Mouse (Mus musculus) limb, embryonic 11.5 days (tissue): ENCODE results near the gene Fry. TPM values are rescaled to one million over a fixed set of nuclear protein-coding genes. Genes with fewer than 3 reads are reported as not detected.

Experiments
- ATAC-seq: fragments of 200-750 bp; cut with Nextera tagmentation; 2 replicates; pipeline ENCODE4 v1.8.0; 2017; ENCODE audit warnings: low read depth; ENCODE audit not compliant: insufficient number of reproducible peaks, low FRiP score, low TSS enrichment
- DNase-seq: peaks from one replicate; pipeline ENCODE4 v3.0.0-alpha.2; 2015; ENCODE audit warnings: low spot score
- H3K27ac ChIP-seq: fragments of 300-500 bp; sonication (generic); replicated peaks from 2 replicates; pipeline ENCODE4 v1.5.1; 2014; ENCODE audit warnings: low read depth, mild to moderate bottlenecking, low read length
- H3K27me3 ChIP-seq: fragments of 300-500 bp; sonication (generic); 2 replicates; pipeline ENCODE4 v1.6.1; 2014; ENCODE audit warnings: mild to moderate bottlenecking, low read length, mixed read lengths; ENCODE audit not compliant: control insufficient read depth, insufficient read depth
- H3K36me3 ChIP-seq: fragments of 300-500 bp; sonication (generic); 2 replicates; pipeline ENCODE4 v1.6.1; 2014; ENCODE audit warnings: mild to moderate bottlenecking, low read length, moderate library complexity, mixed read lengths; ENCODE audit not compliant: control insufficient read depth, insufficient read depth
- H3K4me1 ChIP-seq: fragments of 300-500 bp; sonication (generic); 2 replicates; pipeline ENCODE4 v1.6.1; 2014; ENCODE audit warnings: low read length, mixed read lengths; ENCODE audit not compliant: control insufficient read depth, insufficient read depth
- H3K4me2 ChIP-seq: fragments of 300-500 bp; sonication (generic); 2 replicates; pipeline ENCODE4 v1.6.1; 2014; ENCODE audit warnings: low read depth, mild to moderate bottlenecking, moderate library complexity; ENCODE audit not compliant: severe bottlenecking
- H3K4me3 ChIP-seq: fragments of 300-500 bp; sonication (generic); 2 replicates; pipeline ENCODE4 v1.5.1; 2014; ENCODE audit warnings: low read depth, low read length
- H3K9ac ChIP-seq: fragments of 300-500 bp; sonication (generic); 2 replicates; pipeline ENCODE4 v1.6.1; 2014; ENCODE audit warnings: mild to moderate bottlenecking, low read length
- H3K9me3 ChIP-seq: fragments of 300-500 bp; sonication (generic); 2 replicates; pipeline ENCODE4 v1.6.1; 2016; ENCODE audit warnings: low read length; ENCODE audit not compliant: control insufficient read depth
- whole genome bisulfite sequencing: fragments of 180-500 bp; shearing (Covaris S2); extraction: QIAGEN DNeasy Blood & Tissue Kit; methylation state at CpG from one replicate; pipeline ENCODE4 v1.1.7; 2014; 5-methylcytosine and 5-hydroxymethylcytosine counted together
- polyA plus RNA-seq: library from polyadenylated mRNA; unstranded; fragments of >200 nt; fragmentation: Nextera tagmentation; extraction: Ambion mirVana; gene quantifications from 2 replicates; pipeline ENCODE4 v1.2.1, GENCODE M21; 2014

Gene Fry
- polyA plus RNA-seq, 1 experiment from 2014 or later, result 5.2 TPM

DNA sequence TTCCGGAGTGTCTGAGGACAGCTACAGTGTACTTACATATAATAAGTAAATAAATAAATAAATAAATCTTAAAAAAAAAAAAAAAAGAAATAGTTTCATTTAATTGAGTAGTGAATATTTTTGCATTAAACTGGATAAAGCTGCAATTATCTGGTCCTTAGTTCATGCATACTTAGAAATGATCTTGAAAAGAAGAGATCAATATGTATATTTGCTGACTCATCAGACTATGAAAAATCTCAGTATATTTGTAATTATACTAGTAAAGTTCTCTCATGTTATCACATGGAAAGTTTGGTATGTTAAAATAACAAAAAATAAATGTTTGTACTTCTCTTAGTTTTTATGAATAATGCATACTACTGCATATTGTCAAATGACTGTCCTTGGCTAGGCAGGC is 229.9 kb downstream of the Fry start:
- DNase-seq (no peak), ATAC-seq (no peak)
- no peaks in the 10 kb centered on the region for H3K4me1 ChIP-seq
- H3K9ac ChIP-seq, result no peak overlapping the region
- no peak overlapping the region for H3K4me3 ChIP-seq
- no peak overlapping the region for H3K4me2 ChIP-seq
- no peaks in the 10 kb centered on the region for H3K27me3 ChIP-seq
- no CpG with 5 or more reads among the region's 1 CpGs for WGBS
- no peaks in the 10 kb centered on the region for H3K36me3 ChIP-seq
- no peaks in the 10 kb centered on the region; the same call in 1 of the 2 replicates for H3K9me3 ChIP-seq
- no peak overlapping the region for H3K27ac ChIP-seq

DNA sequence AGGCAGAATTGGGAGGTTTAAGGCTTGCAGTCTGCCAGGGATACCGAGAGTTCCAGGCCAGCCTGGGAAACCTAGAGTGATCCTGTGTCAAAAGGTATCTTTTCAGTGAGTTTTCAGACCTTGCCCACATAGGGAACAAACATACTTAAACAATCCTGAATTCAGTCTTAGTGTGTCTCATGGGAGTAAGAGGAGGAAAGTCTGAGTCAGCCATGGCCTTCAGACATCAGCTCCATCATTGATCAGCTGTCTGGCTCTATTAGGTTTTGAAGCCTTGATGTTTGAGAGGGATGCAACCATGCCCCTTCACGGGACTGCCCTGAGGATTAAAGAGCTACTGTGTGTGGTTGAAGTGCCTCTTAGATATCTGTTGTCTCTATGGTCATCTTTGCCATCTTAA is 232.7 kb downstream of the Fry start:
- ATAC-seq (no peak), DNase-seq (no peak)
- H3K9me3 ChIP-seq, result no peaks in the 10 kb centered on the region; the same call in 1 of the 2 replicates
- H3K4me1 ChIP-seq, result no peaks in the 10 kb centered on the region
- H3K27me3 ChIP-seq, result no peaks in the 10 kb centered on the region
- H3K36me3 ChIP-seq, result no peaks in the 10 kb centered on the region
- no peak overlapping the region for H3K27ac ChIP-seq
- no peak overlapping the region for H3K4me2 ChIP-seq
- no peak overlapping the region for H3K4me3 ChIP-seq
- H3K9ac ChIP-seq, result no peak overlapping the region
- 86% methylated on average over 2 of the region's 2 CpGs for WGBS

DNA sequence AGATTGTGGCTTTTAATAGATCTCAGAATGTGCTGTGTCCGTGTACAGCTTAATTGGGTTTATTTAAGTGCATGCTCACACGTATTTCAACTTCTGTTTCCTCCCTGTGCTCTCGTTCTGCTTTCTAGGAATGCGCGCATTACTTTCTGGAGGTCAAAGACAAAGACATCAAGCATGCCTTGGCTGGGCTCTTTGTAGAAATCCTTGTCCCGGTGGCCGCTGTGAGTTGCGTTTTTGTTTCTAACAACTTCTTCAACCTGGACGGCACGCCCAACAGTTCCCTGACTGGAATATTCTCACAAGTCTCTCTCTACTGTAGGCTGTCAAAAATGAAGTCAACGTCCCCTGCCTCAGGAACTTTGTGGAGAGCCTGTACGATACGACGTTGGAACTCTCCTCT is 240.2 kb downstream of the Fry start:
- Histone ChIP-seq H3K4me1 (no peaks in the 10 kb centered on the region), H3K9ac (no peak overlapping the region), H3K9me3 (no peaks in the 10 kb centered on the region), H3K4me2 (no peak overlapping the region), H3K36me3 (no peaks in the 10 kb centered on the region), H3K4me3 (no peak overlapping the region), H3K27ac (no peak overlapping the region), H3K27me3 (no peaks in the 10 kb centered on the region)
- ATAC-seq, result no peak
- WGBS, result 90% methylated on average over 14 of the region's 14 CpGs
- no peak for DNase-seq

DNA sequence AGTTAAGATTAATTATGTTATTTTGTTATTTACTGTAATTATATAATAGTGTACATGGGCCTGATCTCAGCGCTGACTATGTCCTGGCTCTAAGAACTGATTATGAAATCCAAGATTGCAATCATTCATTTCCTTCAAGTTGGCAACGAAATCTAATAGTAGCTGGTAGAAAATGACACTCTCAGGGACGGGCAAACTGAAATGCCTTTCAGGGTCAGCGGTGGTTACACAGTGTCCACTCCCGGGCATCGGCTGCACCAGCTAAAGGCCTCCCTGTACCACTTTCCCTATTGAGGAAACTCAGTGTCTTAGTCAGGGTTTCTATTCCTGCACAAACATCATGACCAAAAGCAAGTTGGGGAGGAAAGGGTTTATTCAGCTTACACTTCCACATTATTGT is 243.8 kb downstream of the Fry start:
- H3K27me3 ChIP-seq, result no peaks in the 10 kb centered on the region
- H3K27ac ChIP-seq, result no peak overlapping the region
- H3K9me3 ChIP-seq, result no peaks in the 10 kb centered on the region
- no peak for ATAC-seq
- no peak overlapping the region for H3K9ac ChIP-seq
- DNase-seq, result no peak
- H3K36me3 ChIP-seq, result no peaks in the 10 kb centered on the region
- H3K4me2 ChIP-seq, result no peak overlapping the region
- 93% methylated on average over 6 of the region's 6 CpGs for WGBS
- no peaks in the 10 kb centered on the region for H3K4me1 ChIP-seq
- H3K4me3 ChIP-seq, result no peak overlapping the region

DNA sequence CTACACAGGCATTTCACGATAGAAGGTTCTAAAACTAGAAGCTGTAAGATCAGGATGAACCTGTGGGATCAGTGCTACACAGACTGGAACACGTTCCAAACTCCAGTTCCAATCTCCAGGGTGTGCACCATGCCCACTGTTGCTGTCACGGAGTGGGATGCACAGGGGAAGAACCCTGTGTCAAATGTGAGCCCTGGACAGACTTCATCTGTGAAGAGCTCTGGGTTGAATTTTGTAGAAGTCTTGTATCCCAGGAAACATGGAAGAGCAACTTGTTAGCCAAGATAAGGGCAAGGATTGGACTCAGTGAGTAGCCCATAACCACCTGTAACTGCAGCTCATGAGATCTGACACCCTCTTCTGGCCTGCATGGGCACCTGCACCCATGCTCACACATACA is 246.2 kb downstream of the Fry start:
- no peak overlapping the region for H3K4me3 ChIP-seq
- no peak overlapping the region for H3K9ac ChIP-seq
- 88% methylated on average over 3 of the region's 3 CpGs for WGBS
- H3K4me2 ChIP-seq, result no peak overlapping the region
- no peaks in the 10 kb centered on the region for H3K4me1 ChIP-seq
- no peaks in the 10 kb centered on the region for H3K27me3 ChIP-seq
- H3K27ac ChIP-seq, result no peak overlapping the region
- no peaks in the 10 kb centered on the region for H3K36me3 ChIP-seq
- DNase-seq (no peak), ATAC-seq (no peak)
- no peaks in the 10 kb centered on the region for H3K9me3 ChIP-seq

DNA sequence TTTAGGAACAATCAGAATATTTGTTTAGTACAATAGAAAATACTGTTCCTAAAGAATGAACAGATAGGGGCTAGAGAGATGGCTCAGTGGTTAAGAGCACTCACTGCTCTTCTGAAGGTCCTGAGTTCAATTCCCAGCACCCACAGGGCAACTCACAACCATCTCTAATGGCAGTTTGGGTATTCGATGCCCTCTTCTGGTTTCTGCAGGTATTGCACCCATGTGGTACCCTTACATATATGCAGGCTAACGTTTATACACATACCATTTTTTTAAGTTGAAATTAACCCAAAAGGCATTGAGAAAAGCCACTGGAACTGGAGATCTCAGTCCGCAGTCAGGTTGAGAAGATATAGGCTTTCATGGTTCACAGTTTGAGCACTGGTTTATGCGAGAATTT is 248.6 kb downstream of the Fry start:
- H3K36me3 ChIP-seq, result no peaks in the 10 kb centered on the region

DNA sequence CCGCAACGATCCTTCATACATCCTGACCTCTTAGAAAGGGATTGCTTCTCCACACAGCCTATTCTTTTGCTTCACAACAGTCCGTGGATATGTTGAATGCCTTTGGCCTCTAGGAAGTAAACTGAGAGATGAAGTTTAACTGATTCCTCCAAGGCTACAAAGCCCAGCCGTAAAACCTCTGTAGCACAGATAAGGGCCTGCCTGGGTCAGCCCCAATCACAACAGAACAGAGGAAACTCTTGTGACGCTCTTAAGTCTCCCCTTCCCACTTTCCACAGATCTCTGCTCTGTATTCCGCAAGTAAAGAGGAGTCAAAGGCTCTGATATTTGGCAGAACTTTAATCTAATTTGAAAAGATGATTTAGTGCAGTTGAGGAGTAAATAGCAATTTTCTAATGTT is 251.8 kb downstream of the Fry start:
- Histone ChIP-seq H3K9me3 (no peaks in the 10 kb centered on the region), H3K4me2 (no peak overlapping the region), H3K27ac (no peak overlapping the region), H3K9ac (no peak overlapping the region), H3K36me3 (no peaks in the 10 kb centered on the region), H3K4me3 (no peak overlapping the region), H3K27me3 (no peaks in the 10 kb centered on the region), H3K4me1 (no peaks in the 10 kb centered on the region)
- ATAC-seq (no peak), DNase-seq (no peak)
- 65% methylated on average over 6 of the region's 6 CpGs for WGBS

More for the DNA sequence above, 248.6 kb downstream of the Fry start:
- Histone ChIP-seq H3K9me3 (no peaks in the 10 kb centered on the region), H3K27me3 (no peaks in the 10 kb centered on the region), H3K4me2 (no peak overlapping the region), H3K27ac (no peak overlapping the region), H3K4me3 (no peak overlapping the region), H3K4me1 (no peaks in the 10 kb centered on the region), H3K9ac (no peak overlapping the region)
- DNase-seq (no peak), ATAC-seq (no peak)
- WGBS, result 89% methylated on average over 4 of the region's 4 CpGs

DNA sequence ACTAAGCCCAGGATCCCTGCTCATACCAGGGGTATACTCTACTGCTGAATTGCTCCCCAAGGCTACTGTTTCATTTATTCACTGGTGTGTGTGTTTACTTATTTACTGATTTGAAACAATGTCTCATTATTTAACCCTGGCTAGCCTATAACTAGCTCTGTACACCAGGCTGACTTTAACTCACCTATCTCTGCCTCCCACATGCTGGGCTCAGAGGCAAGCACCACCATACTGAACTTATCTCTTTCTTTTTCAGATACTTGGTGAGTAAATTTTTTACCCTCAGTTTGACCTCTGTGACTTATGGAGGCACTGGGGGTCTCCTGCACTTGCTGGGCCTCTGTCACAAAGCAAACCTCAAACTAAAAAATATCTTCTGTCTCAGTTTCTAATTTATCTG is 252.4 kb downstream of the Fry start:
- H3K9me3 ChIP-seq, result no peaks in the 10 kb centered on the region
- no peaks in the 10 kb centered on the region for H3K27me3 ChIP-seq
- no peaks in the 10 kb centered on the region for H3K36me3 ChIP-seq
- H3K9ac ChIP-seq, result no peak overlapping the region
- no peaks in the 10 kb centered on the region for H3K4me1 ChIP-seq
- DNase-seq (no peak), ATAC-seq (no peak)
- H3K4me3 ChIP-seq, result no peak overlapping the region
- no peak overlapping the region for H3K4me2 ChIP-seq
- H3K27ac ChIP-seq, result no peak overlapping the region

DNA sequence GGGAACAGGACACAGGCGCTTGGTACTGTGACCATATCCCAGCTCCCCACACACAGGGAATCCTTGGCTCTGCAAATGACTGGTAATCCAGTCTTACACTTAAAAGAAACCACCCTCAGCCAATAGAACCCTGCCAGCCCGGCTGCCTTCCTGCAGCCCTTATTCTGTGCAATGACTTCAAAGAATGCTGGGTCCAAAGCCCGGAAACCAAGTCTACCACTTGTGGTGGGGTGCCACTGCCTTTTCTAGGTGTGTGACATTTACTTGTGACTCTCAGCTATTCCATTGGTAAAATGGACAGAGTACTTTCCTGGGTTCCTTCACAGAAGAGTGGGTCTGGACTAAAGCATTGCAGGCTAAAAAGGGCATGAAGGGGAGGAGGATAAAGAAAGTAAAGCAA is 254.5 kb downstream of the Fry start:
- Histone ChIP-seq H3K9ac (no peak overlapping the region), H3K9me3 (no peaks in the 10 kb centered on the region), H3K4me1 (no peaks in the 10 kb centered on the region), H3K27me3 (no peaks in the 10 kb centered on the region), H3K4me2 (no peak overlapping the region), H3K4me3 (no peak overlapping the region), H3K27ac (no peak overlapping the region), H3K36me3 (no peaks in the 10 kb centered on the region)
- WGBS, result 78% methylated on average over 3 of the region's 3 CpGs
- no peak for ATAC-seq
- no peak for DNase-seq
